Mouse (Mus musculus) limb, embryonic 15.5 days (tissue): ENCODE data around the gene Pxmp2. TPM values are rescaled to one million over a fixed set of nuclear protein-coding genes. Genes with fewer than 3 reads are reported as not detected.

ENCODE experiments used
- ATAC-seq: fragments of 200-750 bp; cut with Nextera tagmentation; 2 replicates; pipeline ENCODE4 v1.8.0; 2017; ENCODE audit warnings: low read depth, moderate TSS enrichment; ENCODE audit not compliant: insufficient number of reproducible peaks, low FRiP score, low TSS enrichment
- H3K27ac ChIP-seq: fragments of 300-500 bp; sonication (generic); 2 replicates; pipeline ENCODE4 v1.5.1; 2015; ENCODE audit warnings: moderate library complexity, mild to moderate bottlenecking, inconsistent platforms
- H3K27me3 ChIP-seq: fragments of 300-500 bp; sonication (generic); 2 replicates; pipeline ENCODE4 v1.6.1; 2015; ENCODE audit warnings: inconsistent platforms
- H3K36me3 ChIP-seq: fragments of 300-500 bp; sonication (generic); 2 replicates; pipeline ENCODE4 v1.6.1; 2015; ENCODE audit warnings: inconsistent platforms
- H3K4me1 ChIP-seq: fragments of 300-500 bp; sonication (generic); 2 replicates; pipeline ENCODE4 v1.6.1; 2015; ENCODE audit warnings: inconsistent platforms
- H3K4me2 ChIP-seq: fragments of 300-500 bp; sonication (generic); 2 replicates; pipeline ENCODE4 v1.6.1; 2015; ENCODE audit warnings: mild to moderate bottlenecking, inconsistent platforms
- H3K4me3 ChIP-seq: fragments of 300-500 bp; sonication (generic); 2 replicates; pipeline ENCODE4 v1.5.1; 2015; ENCODE audit warnings: mild to moderate bottlenecking, inconsistent platforms
- H3K9ac ChIP-seq: fragments of 300-500 bp; sonication (generic); 2 replicates; pipeline ENCODE4 v1.6.1; 2015; ENCODE audit warnings: inconsistent platforms
- H3K9me3 ChIP-seq: fragments of 300-500 bp; sonication (generic); 2 replicates; pipeline ENCODE4 v1.6.1; 2016; ENCODE audit warnings: inconsistent platforms
- WGBS: fragments of 180-500 bp; shearing (Covaris S2); methylation state at CpG from one replicate; pipeline ENCODE4 v1.1.7; 2015; 5-methylcytosine and 5-hydroxymethylcytosine counted together
- polyA plus RNA-seq: library from polyadenylated mRNA; unstranded; fragments of >200 nt; fragmentation: Nextera tagmentation; extraction: Ambion mirVana; gene quantifications from 2 replicates; pipeline ENCODE4 v1.2.1, GENCODE M21; 2015

Pxmp2 gene
- polyA plus RNA-seq, 1 experiment from 2014 or later: 5.2 TPM

GRCm38 (mm10) chr5:110276910-110277309, 9.1 kb downstream of the Pxmp2 start:
- Histone ChIP-seq H3K4me3 (no peak overlapping the region), H3K27ac (no peak overlapping the region), H3K36me3 (no peaks in the 10 kb centered on the region), H3K4me2 (no peak overlapping the region), H3K4me1 (no peaks in the 10 kb centered on the region), H3K9me3 (no peaks in the 10 kb centered on the region), H3K9ac (no peak overlapping the region), H3K27me3 (no peaks in the 10 kb centered on the region)
- WGBS: 82% methylated on average over 1 of the region's 1 CpGs
- ATAC-seq: no peak

- Histone ChIP-seq H3K4me2 (no peak overlapping the region), H3K27ac (no peak overlapping the region), H3K9ac (no peak overlapping the region), H3K4me1 (no peaks in the 10 kb centered on the region), H3K9me3 (no peaks in the 10 kb centered on the region), H3K4me3 (no peak overlapping the region), H3K27me3 (no peaks in the 10 kb centered on the region), H3K36me3 (no peaks in the 10 kb centered on the region)
- ATAC-seq: no peak
- 74% methylated on average over 2 of the region's 2 CpGs for WGBS
Observed at GRCm38 (mm10) chr5:110276391-110276790, 9.6 kb downstream of the Pxmp2 start.

- Histone ChIP-seq H3K4me3 (no peak overlapping the region), H3K4me2 (no peak overlapping the region), H3K9ac (no peak overlapping the region), H3K27ac (no peak overlapping the region), H3K4me1 (no peaks in the 10 kb centered on the region), H3K9me3 (no peaks in the 10 kb centered on the region), H3K36me3 (no peaks in the 10 kb centered on the region), H3K27me3 (no peaks in the 10 kb centered on the region)
- no peak for ATAC-seq
- WGBS: 64% methylated on average over 2 of the region's 2 CpGs
Observed at GRCm38 (mm10) chr5:110274846-110275245, 11.1 kb downstream of the Pxmp2 start.

- no peak overlapping the region for H3K27ac ChIP-seq
- ATAC-seq: no peak
- no peaks in the 10 kb centered on the region; the same call in 1 of the 2 replicates for H3K4me1 ChIP-seq
- no peak overlapping the region for H3K9ac ChIP-seq
- H3K4me2 ChIP-seq: no peak overlapping the region
- no peaks in the 10 kb centered on the region for H3K27me3 ChIP-seq
- H3K4me3 ChIP-seq: no peak overlapping the region
- no peaks in the 10 kb centered on the region for H3K9me3 ChIP-seq
- H3K36me3 ChIP-seq: no peaks in the 10 kb centered on the region
- 73% methylated on average over 4 of the region's 4 CpGs for WGBS
Observed at GRCm38 (mm10) chr5:110274147-110274546, 11.8 kb downstream of the Pxmp2 start.

- Histone ChIP-seq H3K27ac (no peak overlapping the region), H3K9me3 (no peaks in the 10 kb centered on the region), H3K9ac (no peak overlapping the region), H3K4me2 (no peak overlapping the region), H3K27me3 (no peaks in the 10 kb centered on the region), H3K4me1 (peaks cover 5% of the 10 kb centered on the region), H3K36me3 (peaks cover 20% of the 10 kb centered on the region), H3K4me3 (no peak overlapping the region)
- ATAC-seq: no peak
- WGBS: 92% methylated on average over 6 of the region's 6 CpGs
Observed at GRCm38 (mm10) chr5:110270242-110270641, 15.7 kb downstream of the Pxmp2 start.

- peak; percentile 56 for ATAC-seq
- under 1% methylated on average over 66 of the region's 66 CpGs for WGBS
Observed at GRCm38 (mm10) chr5:110269141-110270101, 16.6 kb downstream of the Pxmp2 start, which contains the start of gene Pgam5. Pgam5 (minus strand) TSS chr5:110269913.

GRCm38 (mm10) chr5:110266941-110267340, 19.0 kb downstream of the Pxmp2 start:
- no peak for ATAC-seq
- H3K27ac ChIP-seq: no peak overlapping the region
- H3K4me1 ChIP-seq: peaks cover 5% of the 10 kb centered on the region
- H3K9ac ChIP-seq: no peak overlapping the region
- H3K4me2 ChIP-seq: no peak overlapping the region
- H3K9me3 ChIP-seq: no peaks in the 10 kb centered on the region
- H3K36me3 ChIP-seq: peaks cover 37% of the 10 kb centered on the region
- no peak overlapping the region for H3K4me3 ChIP-seq
- H3K27me3 ChIP-seq: no peaks in the 10 kb centered on the region
- 90% methylated on average over 4 of the region's 4 CpGs for WGBS

More at GRCm38 (mm10) chr5:110269141-110270101, 16.6 kb downstream of the Pxmp2 start, which contains the start of gene Pgam5:
- Histone ChIP-seq H3K4me3 (peak within 1 kb of the TSS; percentile 97), H3K27ac (peak within 1 kb of the TSS; percentile 72), H3K36me3 (peaks cover 28% of the 10 kb centered on the region), H3K9ac (peak within 1 kb of the TSS; percentile 92), H3K4me1 (peaks cover 5% of the 10 kb centered on the region), H3K9me3 (no peaks in the 10 kb centered on the region), H3K27me3 (no peaks in the 10 kb centered on the region), H3K4me2 (peak within 1 kb of the TSS; percentile 76)

- no peak overlapping the region for H3K4me3 ChIP-seq
- no peak overlapping the region for H3K4me2 ChIP-seq
- no peaks in the 10 kb centered on the region for H3K9me3 ChIP-seq
- no peak overlapping the region for H3K27ac ChIP-seq
- no peaks in the 10 kb centered on the region for H3K27me3 ChIP-seq
- no peaks in the 10 kb centered on the region for H3K4me1 ChIP-seq
- H3K9ac ChIP-seq: no peak overlapping the region
- H3K36me3 ChIP-seq: peaks cover 81% of the 10 kb centered on the region
- no peak for ATAC-seq
- WGBS: 85% methylated on average over 2 of the region's 2 CpGs
Observed at GRCm38 (mm10) chr5:110244091-110244490, 41.9 kb downstream of the Pxmp2 start.

- peak overlapping the region; percentile 93; the same call in 1 of the 2 replicates for H3K4me3 ChIP-seq
- H3K36me3 ChIP-seq: peaks cover 31% of the 10 kb centered on the region
- no peaks in the 10 kb centered on the region for H3K9me3 ChIP-seq
- ATAC-seq: no peak
- H3K9ac ChIP-seq: no peak overlapping the region
- H3K4me2 ChIP-seq: peak overlapping the region; percentile 53
- no peaks in the 10 kb centered on the region for H3K27me3 ChIP-seq
- H3K27ac ChIP-seq: no peak overlapping the region
- peaks cover 20% of the 10 kb centered on the region for H3K4me1 ChIP-seq
- WGBS: 86% methylated on average over 6 of the region's 6 CpGs
Observed at GRCm38 (mm10) chr5:110232346-110232745, 53.6 kb downstream of the Pxmp2 start.

GRCm38 (mm10) chr5:110231638-110232037, 54.3 kb downstream of the Pxmp2 start:
- Histone ChIP-seq H3K4me3 (peak overlapping the region; percentile 93), H3K9me3 (no peaks in the 10 kb centered on the region), H3K36me3 (peaks cover 32% of the 10 kb centered on the region), H3K4me1 (peaks cover 20% of the 10 kb centered on the region), H3K9ac (peak overlapping the region; percentile 98; the same call in 1 of the 2 replicates), H3K27ac (no peak overlapping the region), H3K4me2 (peak overlapping the region; percentile 53), H3K27me3 (no peaks in the 10 kb centered on the region)
- no peak for ATAC-seq
- 45% methylated on average over 13 of the region's 13 CpGs for WGBS

GRCm38 (mm10) chr5:110230780-110231461, 55.1 kb downstream of the Pxmp2 start, which contains the start of gene Ankle2:
Ankle2 (plus strand) TSS chr5:110231004.
- peak within 1 kb of the TSS; percentile 95 for H3K27ac ChIP-seq
- peaks cover 20% of the 10 kb centered on the region for H3K4me1 ChIP-seq
- no peaks in the 10 kb centered on the region for H3K27me3 ChIP-seq
- H3K36me3 ChIP-seq: peaks cover 27% of the 10 kb centered on the region
- H3K4me2 ChIP-seq: peak within 1 kb of the TSS; percentile 53
- ATAC-seq: peak; percentile 94
- under 1% methylated on average over 74 of the region's 81 CpGs for WGBS
- H3K9me3 ChIP-seq: no peaks in the 10 kb centered on the region
- peak within 1 kb of the TSS; percentile 98 for H3K9ac ChIP-seq
- H3K4me3 ChIP-seq: peak within 1 kb of the TSS; percentile 93

GRCm38 (mm10) chr5:110230401-110230779, 55.6 kb downstream of the Pxmp2 start:
- Histone ChIP-seq H3K4me2 (peak overlapping the region; percentile 53), H3K27ac (peak overlapping the region; percentile 95), H3K9ac (peak overlapping the region; percentile 98), H3K27me3 (no peaks in the 10 kb centered on the region), H3K4me3 (peak overlapping the region; percentile 93), H3K4me1 (peaks cover 20% of the 10 kb centered on the region), H3K9me3 (no peaks in the 10 kb centered on the region), H3K36me3 (peaks cover 26% of the 10 kb centered on the region)
- WGBS: 7% methylated on average over 8 of the region's 8 CpGs
- no peak for ATAC-seq
